Mouse (Mus musculus): ENCODE measurements around the gene Nfyc.
A peak's percentile ranks its signal among the peaks of the same experiment; 100 is the strongest.

Gene Nfyc

DNA sequence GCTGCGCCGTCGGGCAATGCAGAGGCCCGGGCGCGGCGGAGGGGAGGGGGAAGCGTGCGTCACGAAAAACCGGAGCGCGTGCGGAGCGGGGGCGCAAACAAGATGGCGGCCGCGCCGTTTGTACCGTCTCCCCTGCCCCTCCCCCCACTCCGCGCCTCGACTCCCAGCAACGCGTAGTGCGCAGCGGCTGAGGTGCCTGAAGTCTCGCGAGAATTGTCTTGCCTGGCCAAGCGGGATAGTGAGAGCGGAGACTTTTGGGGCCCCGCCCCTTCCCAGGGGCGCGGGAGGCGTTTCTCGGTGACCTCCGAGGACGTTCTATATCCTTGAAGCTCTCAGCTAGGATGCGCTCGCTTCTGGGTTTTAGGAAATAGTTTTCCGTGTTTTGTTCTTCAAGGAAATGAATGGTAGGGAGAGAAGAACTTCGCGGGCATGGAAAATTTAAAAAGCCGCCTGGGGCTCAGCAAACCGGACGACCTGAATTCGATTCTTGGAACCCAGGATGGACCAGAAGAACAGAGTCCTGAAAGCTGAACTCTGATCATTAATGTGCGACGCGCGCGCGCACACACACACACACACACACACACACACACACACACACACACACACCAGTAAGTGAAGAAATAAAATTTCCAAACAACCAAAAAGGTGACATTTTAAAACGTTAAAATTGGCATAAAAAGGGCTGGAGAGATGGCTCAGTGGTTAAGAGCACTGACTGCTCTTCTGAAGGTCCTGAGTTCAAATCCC lies 5.6 kb downstream of the Nfyc start:
- DNase-seq (ENCODE audit: low spot score): peak; percentile 100

DNA sequence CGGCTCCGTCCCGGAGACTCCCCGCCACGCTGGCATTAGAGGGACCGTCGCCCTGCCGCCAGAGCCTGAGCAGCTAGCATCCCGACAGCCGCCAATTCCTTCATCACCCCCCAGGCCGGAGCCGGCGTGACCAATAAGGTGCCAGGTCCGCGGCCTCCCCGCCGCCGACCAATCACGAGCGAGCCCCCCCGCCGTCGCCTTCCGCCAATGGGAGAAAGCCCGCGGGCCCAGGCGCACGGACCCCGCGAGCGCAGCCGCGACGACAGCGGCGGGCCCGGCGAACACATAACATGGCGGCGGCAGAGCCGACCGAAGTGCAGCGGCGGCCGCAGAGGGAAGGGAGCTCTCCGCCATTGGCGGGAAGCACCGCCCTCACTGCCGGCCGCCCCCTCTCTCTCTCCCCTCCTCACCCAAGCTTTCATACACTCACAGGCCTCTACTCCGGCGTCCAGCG lies 6.2 kb downstream of the Nfyc start:
- peak; percentile 93 for DNase-seq (ENCODE audit: low spot score)

DNA sequence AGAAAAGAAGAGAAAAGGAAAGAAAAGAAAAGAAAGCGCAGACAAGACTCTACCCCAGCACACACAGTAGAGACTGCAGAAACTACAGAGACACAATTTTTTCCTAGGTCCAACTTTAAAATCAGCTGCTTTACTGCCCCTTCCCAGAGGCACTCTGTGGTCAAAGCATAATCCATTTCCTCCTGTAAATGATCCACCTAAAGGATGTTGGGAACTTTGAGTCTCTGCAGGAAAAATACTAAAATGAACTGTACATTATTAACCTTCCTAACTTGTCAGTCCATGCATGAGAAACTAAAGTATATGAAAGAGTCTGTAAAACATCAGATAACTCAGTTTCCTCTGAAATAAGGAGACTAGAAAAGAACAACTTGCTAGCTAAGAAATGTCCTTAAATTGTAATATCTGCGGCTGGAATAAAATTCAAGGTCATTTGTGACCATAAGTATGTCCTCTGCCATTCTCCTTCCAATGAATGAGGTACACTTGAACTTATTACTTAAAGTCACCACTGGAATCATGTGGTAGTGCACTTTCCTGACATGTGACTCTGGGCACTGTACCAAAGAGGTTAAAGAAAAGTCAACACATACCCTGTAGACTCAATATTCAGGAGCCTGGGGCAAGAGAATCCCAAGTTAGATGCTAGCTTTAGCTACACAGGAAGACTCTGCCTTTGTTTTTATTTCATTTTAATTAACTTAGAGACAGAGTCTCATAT lies 9.0 kb downstream of the Nfyc start:
- DNase-seq (ENCODE audit: low spot score): no peak

- no peak for DNase-seq (ENCODE audit: low spot score)
Measured at GRCm38 (mm10) chr4:120819871-120820270, 11.5 kb downstream of the Nfyc start.

DNA sequence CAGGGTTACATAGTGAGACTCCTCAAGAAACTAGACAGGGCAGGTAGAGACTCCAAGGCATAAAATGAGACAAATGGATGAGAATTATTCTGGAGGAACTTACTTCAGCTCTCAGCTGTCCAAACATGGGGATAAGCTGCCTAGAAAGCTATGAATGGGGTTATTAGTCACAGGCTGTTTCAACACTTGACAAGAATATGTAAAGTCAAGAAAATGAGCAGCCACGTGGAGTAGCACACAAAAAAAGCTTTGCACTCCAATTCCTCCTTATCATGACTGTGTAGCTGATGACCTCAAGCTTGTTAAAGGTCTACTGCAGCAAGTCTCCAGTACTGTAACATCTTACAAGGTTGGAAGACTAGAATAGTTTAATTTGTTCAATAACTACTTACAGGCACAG lies 12.1 kb downstream of the Nfyc start:
- no peak for DNase-seq (ENCODE audit: low spot score)

DNA sequence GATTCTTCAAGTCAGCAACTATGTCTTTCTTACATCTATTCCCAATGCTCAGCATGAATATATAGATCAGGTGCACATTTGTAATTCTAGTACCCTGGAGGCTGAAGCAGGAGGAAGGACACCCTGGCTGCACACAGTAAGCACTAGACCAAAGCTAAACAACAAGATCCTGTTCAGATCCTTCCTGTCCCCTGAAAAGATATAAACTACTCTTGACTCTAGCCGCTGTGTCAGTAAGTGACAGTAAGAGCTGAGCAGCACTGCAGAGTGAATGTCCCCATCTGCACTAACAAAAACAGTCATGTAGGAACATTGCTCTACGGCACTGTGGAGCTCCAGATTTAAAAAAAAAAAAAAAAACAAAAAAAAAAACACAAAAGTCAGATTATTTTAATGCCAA lies 13.4 kb downstream of the Nfyc start:
- no peak for DNase-seq (ENCODE audit: low spot score)

DNA sequence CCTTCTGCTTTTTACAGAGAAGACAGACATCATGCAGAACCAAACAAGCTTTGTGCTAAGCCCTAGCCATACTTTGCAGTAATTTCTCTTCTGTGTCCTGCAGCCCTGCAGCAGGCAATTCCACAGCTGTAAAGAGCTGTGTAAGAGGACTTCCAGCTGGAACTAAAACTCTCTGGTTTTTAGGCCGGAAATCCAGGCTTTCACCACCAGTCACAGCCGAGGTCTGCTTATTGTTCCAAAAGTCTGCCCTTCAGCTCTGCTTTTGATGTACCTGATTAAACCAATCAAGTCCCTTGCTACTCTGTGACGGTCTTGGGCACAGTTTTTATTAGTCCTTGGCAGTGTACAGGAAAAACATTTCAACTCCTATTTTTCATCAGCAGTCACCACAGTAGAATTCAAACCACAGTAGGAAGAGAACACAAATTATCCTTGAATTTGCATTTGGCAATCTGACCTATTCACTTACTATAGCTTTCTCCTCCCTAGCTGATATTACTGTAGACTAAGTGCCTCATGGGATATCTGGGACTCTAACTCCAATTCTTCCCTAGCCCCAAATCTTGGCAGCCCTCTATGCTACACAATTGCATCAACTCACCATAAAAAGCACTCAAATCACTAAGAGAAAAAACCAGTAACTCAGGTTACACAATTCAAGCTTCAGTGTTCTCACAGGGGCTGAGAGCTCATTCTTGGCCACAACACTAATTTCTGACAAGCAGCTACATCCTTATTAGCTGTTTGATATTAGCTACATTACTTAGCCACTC lies 14.2 kb downstream of the Nfyc start:
- DNase-seq (ENCODE audit: low spot score): no peak

GRCm38 (mm10) chr4:120815622-120816334 lies 15.6 kb downstream of the Nfyc start:
- peak; percentile 91 for DNase-seq (ENCODE audit: low spot score)

GRCm38 (mm10) chr4:120815163-120815562 lies 16.2 kb downstream of the Nfyc start:
- no peak for DNase-seq (ENCODE audit: low spot score)

- no peak for DNase-seq (ENCODE audit: low spot score)
Measured at GRCm38 (mm10) chr4:120814171-120814570, 17.2 kb downstream of the Nfyc start.

DNA sequence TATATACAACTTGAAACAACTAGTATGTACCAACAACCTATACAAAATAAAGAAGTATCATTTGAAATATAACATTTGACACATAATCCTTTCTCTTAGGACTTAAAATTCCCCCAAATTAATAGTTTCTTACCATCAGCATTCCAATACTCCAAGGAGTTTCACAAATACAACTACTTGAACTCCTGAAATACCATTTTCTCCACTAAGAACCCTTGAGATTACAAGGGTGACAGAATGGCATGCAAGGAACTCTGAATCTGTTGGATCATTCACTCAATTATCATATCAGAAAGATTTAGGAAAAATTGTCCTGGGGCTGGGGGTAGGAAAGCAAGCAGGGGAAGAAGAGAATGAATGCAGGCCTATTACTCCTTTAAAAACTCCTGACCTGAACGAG lies 17.6 kb downstream of the Nfyc start:
- no peak for DNase-seq (ENCODE audit: low spot score)

DNA sequence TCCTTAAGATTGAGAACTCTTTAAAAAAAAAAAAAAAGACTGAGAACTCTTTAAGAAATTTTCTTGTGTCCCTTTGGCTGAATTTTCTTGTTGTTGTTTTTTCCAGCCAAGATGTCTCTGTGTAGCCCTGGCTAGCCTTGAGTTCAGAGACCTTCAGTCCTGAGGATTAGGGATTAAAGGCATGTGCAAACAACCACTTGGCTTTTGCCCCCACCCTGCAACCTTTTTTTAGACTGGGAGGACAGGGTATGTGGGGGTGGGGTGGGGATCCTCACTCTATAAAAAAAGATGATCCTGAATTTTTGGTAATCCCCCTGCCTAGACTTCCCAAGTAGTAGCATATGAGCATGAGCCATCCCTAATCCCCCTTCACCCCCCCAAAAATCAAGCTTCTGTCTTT lies 25.6 kb downstream of the Nfyc start:
- DNase-seq (ENCODE audit: low spot score): no peak

DNA sequence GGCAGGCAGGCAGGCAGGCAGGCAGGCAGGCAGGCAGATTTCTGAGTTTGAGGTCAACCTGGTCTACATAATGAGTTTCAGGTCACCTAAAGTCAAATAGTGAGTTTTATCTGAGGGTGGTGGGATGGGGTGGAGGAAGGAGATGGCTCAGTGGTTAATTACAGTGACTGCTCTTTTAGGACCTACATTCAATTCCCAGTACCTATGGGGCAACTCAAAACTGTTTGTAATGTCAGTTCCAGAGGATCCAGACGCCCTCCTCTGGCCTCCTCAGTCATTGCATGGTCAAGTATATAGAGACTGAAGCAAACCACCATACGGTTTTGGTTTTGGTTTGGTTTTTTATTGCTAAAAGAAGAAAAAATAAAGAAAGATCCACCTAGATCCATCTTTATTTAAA lies 29.9 kb downstream of the Nfyc start:
- peak; percentile 15 for DNase-seq (ENCODE audit: low spot score)

- no peak for DNase-seq (ENCODE audit: low spot score)
Measured at GRCm38 (mm10) chr4:120800691-120801090, 30.7 kb downstream of the Nfyc start.

DNA sequence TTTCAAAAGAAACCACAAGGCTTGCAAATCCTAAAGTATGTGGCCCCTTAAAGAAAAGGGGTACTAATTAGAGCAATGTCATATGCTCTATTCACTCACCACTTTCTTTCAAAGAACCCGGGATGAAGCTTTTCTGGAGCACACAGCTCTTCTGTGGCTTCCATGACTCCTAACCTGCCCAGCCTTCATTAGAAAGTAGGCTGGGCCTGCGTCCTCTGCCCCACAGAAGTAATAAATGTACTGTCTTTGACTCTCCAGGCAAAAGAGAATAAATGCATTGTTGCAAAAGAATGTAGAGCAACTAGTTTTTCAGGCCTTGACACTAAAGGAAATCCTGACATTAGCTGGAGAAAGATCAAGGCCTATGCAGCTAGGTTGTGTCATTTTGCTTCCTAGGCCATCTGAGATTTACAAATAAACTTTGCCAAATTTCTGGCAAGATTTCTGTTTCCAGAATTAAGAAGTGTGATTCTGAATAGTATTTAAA lies 31.6 kb downstream of the Nfyc start:
- no peak for DNase-seq (ENCODE audit: low spot score)

DNA sequence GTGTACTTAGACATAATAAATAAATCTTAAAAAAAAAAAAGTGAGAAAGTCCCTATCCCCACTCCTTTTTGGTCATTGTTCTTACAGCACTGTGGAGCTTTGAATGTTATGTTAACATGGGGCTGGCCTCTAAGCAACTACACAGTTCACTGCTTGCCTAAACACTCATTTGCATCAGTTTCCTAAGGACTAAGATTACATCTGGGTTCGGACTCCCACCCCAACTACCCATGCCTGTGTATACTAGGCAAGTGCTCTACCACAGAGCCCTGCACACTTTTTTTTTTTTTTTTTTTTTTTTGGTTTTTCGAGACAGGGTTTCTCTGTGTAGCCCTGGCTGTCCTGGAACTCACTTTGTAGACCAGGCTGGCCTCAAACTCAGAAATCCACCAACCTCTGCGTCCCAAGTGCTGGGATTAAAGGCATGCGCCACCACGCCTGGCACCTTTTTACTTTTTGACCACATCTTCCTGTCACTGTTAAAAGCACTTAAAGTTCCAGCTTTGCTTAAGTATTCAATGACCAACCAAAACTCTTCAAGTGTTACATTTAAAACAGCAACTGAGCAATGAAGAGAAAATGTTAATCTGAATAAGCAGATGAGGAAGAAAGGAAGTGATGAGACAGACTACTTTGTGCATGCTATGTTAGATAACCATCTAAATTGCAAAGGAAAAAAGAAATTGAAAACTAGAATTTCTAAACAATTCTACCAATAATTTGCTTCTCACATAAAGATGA lies 33.2 kb downstream of the Nfyc start:
- DNase-seq (ENCODE audit: low spot score): no peak

DNA sequence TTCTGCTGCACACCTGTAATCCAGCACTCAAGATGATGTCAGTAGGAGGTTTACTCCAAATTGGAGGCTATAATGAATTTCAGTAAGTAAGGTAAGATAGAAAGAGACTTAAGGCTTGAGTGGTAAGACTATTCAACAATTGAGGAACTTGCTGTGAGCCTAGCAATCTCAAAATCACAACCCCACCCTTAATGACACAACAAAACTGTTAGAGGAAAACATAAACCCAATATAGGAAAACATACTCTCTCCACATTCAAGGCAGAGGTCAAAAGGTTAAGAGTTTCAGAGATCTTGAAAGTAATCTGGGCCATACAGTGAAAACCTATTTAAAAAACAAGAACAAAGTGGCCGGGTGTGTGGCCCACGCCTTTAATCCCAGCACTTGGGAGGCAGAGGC lies 34.7 kb downstream of the Nfyc start:
- DNase-seq (ENCODE audit: low spot score): no peak

- no peak for DNase-seq (ENCODE audit: low spot score)
Measured at GRCm38 (mm10) chr4:120795646-120796045, 35.7 kb downstream of the Nfyc start.

DNA sequence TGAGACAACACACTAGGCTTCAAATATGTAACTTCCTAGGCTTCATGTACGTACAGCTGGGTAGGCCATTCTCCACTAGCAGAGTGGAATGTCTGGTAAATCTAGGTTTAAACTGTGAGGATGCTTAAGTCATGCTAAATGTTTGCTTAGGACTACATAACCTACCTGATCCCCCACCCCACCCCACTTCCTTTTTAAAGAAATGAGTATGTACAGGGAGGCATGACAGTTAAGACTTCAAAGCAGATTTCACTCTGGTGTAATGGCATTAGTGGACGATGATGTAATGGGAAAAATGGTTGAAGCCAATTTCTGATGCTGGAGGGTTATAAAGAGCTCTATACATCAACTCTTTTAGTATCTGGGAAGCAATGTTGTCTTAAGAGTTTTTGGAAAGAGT lies 38.5 kb downstream of the Nfyc start:
- DNase-seq (ENCODE audit: low spot score): no peak

- no peak for DNase-seq (ENCODE audit: low spot score)
Measured at GRCm38 (mm10) chr4:120790027-120790426, 41.3 kb downstream of the Nfyc start.

- DNase-seq (ENCODE audit: low spot score): no peak
Measured at GRCm38 (mm10) chr4:120755801-120756200, 75.6 kb downstream of the Nfyc start.

Measured in retina, embryonic 14.5 days (tissue).